Mouse (Mus musculus): Measurements from ENCODE around the gene Map2k6. TPM values are rescaled to one million over a fixed set of nuclear protein-coding genes. Genes with fewer than 3 reads are reported as not detected.
A peak's percentile ranks its signal among the peaks of the same experiment; 100 is the strongest.

Gene Map2k6
- polyA plus RNA-seq, 1 experiment from 2014 or later: 17.8 TPM

- no peak for DNase-seq (ENCODE audit: low spot score)
Observed at GRCm38 (mm10) chr11:110482649-110483048, 83.7 kb downstream of the Map2k6 start.

DNA sequence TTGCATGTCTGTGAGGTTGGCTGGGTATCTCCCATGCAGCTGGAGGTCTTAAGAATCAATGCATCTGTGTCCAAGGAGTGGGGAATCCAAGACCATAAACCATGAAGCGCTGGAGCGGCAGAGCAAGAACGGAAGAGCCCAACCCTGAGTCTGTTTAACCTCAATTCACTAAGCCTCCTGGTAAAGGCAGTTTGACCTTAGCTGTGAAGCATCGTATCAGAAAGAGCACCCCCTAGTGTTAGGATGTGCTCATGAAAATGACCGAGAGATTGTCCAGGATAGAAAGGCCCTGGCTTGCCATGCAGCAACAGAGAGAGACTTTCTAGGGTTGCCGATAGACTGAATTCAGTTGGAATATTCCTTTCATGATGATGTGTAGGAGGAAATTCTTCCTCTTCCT lies 84.2 kb downstream of the Map2k6 start:
- peak; percentile 61 for DNase-seq (ENCODE audit: low spot score)

DNA sequence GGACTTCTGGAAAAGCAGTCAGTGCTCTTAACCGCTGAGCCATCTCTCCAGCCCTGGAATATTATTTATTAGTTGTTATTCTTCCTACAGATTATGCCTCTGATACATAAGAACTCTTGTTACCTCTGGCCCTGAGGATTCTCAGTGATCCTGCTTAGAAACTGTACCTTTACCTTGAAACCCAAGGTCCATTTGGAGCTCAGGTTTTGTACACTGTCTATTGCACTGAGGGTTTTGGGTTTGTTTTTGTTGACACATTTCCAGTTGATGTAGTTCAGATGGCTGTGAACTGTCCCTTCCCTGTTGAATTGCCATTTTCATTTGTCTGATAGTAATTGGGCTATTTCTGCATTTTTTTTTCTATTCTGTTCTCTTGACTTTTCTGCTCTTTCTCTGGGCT lies 85.5 kb downstream of the Map2k6 start:
- no peak for DNase-seq (ENCODE audit: low spot score)

GRCm38 (mm10) chr11:110485081-110485480 lies 86.2 kb downstream of the Map2k6 start:
- DNase-seq (ENCODE audit: low spot score): no peak

- no peak for DNase-seq (ENCODE audit: low spot score)
Observed at GRCm38 (mm10) chr11:110487796-110488195, 88.9 kb downstream of the Map2k6 start.

GRCm38 (mm10) chr11:110488301-110488700 lies 89.4 kb downstream of the Map2k6 start:
- no peak for DNase-seq (ENCODE audit: low spot score)

DNA sequence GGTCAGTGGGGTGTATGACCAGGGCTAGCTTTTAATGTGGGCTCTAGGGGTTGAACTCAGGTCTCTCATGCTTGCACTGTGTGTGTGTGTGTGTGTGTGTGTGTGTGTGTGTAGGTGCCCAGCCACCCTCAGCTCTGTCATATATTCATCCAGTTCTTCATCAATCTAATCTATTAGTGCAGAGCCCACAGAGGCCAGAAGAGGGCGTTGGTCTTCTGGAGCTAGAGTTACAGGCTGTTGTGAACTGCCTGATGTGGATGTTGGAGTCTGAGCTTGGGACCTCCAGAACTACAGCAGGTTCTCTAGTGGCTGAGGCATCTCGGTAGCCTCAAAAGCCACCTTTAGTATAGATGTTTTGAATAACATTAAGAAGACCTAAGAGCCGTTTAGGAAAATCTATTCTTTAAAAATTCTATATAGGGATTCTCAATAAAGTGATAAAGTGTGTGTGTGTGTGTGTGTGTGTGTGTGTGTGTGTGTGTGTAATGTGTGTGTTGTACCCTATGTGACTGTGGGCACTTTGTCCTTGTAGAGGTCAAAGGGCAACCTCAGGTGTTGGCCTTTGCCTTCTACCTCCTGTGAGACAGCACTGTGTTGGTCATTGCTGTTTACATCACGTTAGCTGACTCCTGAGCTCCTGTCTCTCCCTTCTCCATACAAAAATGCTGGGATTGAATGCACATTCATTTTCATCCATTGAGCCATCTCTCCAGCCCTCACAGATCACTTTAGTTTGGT lies 96.6 kb downstream of the Map2k6 start:
- no peak for DNase-seq (ENCODE audit: low spot score)

GRCm38 (mm10) chr11:110496061-110496446 lies 97.1 kb downstream of the Map2k6 start:
- DNase-seq (ENCODE audit: low spot score): peak; percentile 52

GRCm38 (mm10) chr11:110497743-110498142 lies 98.8 kb downstream of the Map2k6 start:
- DNase-seq (ENCODE audit: low spot score): no peak

DNA sequence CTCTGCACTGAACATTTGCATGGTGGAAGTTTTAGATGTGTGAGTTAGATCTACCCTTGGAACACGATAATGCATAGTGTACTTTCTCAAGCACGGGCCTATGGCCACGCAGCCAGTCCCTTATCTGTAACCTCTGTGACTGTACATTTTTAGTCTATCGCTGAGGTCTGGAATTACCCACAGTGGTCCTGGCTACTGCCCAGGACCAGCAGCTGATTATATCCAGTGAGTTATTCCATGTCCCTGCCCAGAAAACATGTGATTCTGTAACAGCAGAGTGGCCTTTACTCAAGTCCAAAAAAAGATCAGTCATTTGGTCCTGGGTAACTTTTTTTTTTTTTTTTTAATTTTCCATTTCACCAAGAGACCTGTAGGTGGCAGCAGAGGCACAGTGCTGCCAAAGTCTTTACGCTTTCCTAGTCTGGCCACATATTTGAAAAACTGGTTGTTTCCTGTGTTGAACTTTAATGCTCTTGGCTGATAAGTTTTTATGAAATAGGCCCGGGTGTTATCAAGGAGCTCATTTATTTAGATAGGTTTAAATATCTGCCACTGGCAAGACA lies 99.8 kb downstream of the Map2k6 start:
- DNase-seq (ENCODE audit: low spot score): peak; percentile 47

DNA sequence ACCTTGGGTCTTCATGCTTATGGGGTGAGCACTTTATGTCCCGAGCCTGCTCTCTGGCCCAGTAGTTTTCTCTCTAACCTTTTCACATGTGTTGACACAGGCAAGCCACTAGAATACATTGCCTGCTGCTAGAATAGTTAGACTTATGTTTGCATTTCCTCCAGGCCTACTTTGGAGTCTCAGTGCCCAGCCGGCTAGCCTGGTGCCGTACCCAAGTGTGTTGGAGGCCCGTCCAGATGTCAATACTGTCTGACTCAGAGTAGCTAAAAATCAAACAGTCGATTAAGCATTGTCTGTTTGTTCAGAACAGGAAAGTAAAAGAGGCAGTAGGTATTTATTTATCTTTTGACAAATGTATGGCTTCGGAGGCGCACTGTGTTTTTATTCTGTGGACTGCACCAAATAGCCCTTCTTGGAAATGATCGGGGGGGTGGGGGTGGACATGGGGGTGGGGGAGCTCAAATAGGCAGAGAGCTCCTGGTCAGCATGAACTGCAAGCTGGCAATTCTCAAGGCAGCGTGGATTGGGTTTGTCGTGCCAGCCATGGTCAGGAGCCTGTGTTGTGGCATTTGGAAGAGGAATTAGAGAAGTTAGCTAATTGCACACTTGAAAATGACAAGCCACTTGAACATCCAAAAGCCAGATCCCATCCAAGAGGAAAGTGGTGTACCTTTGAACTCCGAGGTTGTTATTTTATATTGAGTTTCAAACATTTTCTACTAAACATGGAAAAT lies 104.2 kb downstream of the Map2k6 start:
- DNase-seq (ENCODE audit: low spot score): no peak

- no peak for DNase-seq (ENCODE audit: low spot score)
Observed at GRCm38 (mm10) chr11:110511466-110511865, 112.5 kb downstream of the Map2k6 start.

GRCm38 (mm10) chr11:110518648-110519047 lies 119.7 kb downstream of the Map2k6 start:
- DNase-seq (ENCODE audit: low spot score): no peak

DNA sequence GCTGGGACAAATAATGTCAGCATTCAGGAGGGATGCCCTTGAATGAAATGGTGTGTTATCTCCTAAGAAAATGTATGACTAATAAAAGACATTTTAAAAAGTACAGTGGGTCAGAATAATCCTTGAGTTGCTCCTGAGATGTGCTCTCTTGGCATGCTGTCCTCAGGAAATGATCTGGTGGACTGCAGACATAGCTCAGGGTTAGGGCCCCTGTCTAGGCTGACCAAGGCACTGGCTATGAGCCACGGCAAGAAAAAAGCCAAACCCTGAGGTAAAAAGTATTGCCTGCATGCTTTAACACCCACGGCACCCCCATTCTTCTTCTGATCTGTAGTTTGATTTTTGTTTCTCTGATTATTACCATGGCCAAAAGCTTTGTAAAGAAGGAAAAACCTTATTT lies 124.0 kb downstream of the Map2k6 start:
- no peak for DNase-seq (ENCODE audit: low spot score)

DNA sequence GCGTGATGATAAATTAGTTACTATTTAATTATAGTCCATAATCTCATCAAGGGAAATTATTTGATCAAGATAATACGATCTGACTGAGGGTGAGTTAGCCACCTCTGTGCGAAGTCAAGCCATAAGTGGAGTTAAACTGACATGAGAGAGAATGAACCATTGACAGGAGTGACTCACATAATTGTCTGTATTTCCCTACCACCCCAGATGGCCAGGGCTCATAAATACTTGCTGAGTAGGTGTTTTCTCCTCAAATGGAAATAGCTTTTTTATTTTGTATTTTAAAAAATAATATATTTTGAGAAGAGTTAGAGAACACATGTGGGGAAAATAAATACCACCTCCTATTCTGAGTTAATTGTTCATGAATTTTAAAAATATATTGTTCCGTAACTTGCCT lies 127.2 kb downstream of the Map2k6 start:
- no peak for DNase-seq (ENCODE audit: low spot score)

- DNase-seq (ENCODE audit: low spot score): no peak
Observed at GRCm38 (mm10) chr11:110531087-110531486, 132.2 kb downstream of the Map2k6 start.

- DNase-seq (ENCODE audit: low spot score): no peak
Observed at GRCm38 (mm10) chr11:110534856-110535255, 135.9 kb downstream of the Map2k6 start.

- no peak for DNase-seq (ENCODE audit: low spot score)
Observed at GRCm38 (mm10) chr11:110536533-110536932, 137.6 kb downstream of the Map2k6 start.

DNA sequence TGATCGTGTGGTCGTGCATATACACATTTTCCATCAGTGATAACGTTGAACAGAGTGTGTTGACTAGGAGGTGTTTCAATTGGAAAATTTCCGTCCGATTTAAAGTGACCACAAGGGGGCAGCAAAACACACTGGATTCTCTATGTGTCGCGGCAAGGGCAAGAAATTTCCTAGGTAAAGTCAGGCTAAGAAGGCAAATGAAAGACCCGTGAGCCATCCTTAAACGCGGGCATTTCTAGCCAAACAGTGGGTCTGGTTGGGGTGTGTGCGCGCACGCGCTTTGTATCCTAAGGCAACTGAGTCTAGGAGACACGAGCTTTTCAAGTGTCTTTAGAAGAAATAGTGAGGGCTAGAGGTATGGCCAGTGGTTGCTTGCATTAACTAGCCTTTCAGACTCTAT lies 138.7 kb downstream of the Map2k6 start:
- peak; percentile 71 for DNase-seq (ENCODE audit: low spot score)

DNA sequence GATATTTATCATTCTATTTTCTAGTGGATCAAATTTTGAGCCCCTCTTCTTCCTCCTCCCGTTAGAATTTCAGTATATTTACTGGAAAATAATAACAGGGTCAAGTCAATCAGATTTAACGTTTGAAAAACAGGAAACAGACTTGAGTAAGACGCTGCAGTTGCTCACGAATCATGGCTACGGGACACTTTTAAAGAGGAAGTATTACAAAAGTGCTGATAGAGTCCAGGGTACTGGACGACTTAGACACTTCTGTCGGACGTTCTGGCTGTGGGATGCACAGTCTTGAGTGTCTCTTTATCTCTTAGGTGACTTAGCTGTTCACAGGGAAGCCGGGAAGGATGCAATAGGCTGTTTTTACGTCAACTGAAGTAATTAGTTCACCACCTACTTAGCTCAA lies 139.3 kb downstream of the Map2k6 start:
- no peak for DNase-seq (ENCODE audit: low spot score)

GRCm38 (mm10) chr11:110541933-110542332 lies 143.0 kb downstream of the Map2k6 start:
- no peak for DNase-seq (ENCODE audit: low spot score)

- no peak for DNase-seq (ENCODE audit: low spot score)
Observed at GRCm38 (mm10) chr11:110544419-110545210, 145.7 kb downstream of the Map2k6 start.
